Mouse (Mus musculus): Measurements from ENCODE around the gene S1pr4. TPM values are rescaled to one million over a fixed set of nuclear protein-coding genes. Genes with fewer than 3 reads are reported as not detected.

Gene S1pr4
- polyA plus RNA-seq, 1 experiment from 2014 or later = 0.34 TPM

DNA sequence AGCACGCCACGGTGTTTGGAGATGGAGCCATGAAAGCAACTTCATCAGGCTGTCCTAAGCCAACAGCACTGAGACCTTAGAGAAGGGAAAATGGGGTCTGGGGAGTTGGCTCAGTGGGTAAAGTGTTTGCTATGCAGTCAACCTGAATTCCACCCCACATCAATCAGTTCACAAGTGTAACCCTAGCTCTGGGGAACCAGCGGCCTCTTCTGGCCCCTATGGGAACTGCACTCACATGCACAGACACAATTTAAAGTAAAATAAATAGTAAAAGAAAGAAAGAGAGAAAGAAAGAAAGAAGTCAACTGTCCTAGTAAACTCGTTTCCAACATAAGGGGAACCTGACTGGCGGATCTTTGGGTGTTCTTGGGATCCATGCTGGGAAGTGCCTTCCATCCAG is 13.9 kb upstream of the S1pr4 start:
- no peak overlapping the region for H3K4me2 ChIP-seq (ENCODE audit: low read length)
- H3K27me3 ChIP-seq (ENCODE audit: control insufficient read depth, insufficient read depth, low read length) = no peaks in the 10 kb centered on the region
- ATAC-seq (ENCODE audit: low FRiP score, low TSS enrichment) = no peak
- H3K36me3 ChIP-seq (ENCODE audit: control insufficient read depth, insufficient read depth, low read length) = no peaks in the 10 kb centered on the region
- H3K4me3 ChIP-seq (replicated peaks; ENCODE audit: low read depth, low read length) = no peak overlapping the region
- no peaks in the 10 kb centered on the region for H3K9me3 ChIP-seq (ENCODE audit: control insufficient read depth, low read length)
- H3K4me1 ChIP-seq (ENCODE audit: control insufficient read depth, insufficient read depth, low read length) = no peaks in the 10 kb centered on the region
- no peak overlapping the region for H3K9ac ChIP-seq (replicated peaks; ENCODE audit: low read length)
- no peak overlapping the region for H3K27ac ChIP-seq (replicated peaks; ENCODE audit: low read depth, low read length)
- no peak for DNase-seq
- WGBS = 82% methylated on average over 5 of the region's 5 CpGs

GRCm38 (mm10) chr10:81510246-81510810 is 10.4 kb upstream of the S1pr4 start:
- Histone ChIP-seq H3K9ac (replicated peaks; ENCODE audit: low read length) (no peak overlapping the region), H3K27me3 (ENCODE audit: control insufficient read depth, insufficient read depth, low read length) (no peaks in the 10 kb centered on the region), H3K36me3 (ENCODE audit: control insufficient read depth, insufficient read depth, low read length) (no peaks in the 10 kb centered on the region), H3K27ac (replicated peaks; ENCODE audit: low read depth, low read length) (no peak overlapping the region), H3K4me3 (replicated peaks; ENCODE audit: low read depth, low read length) (no peak overlapping the region), H3K4me1 (ENCODE audit: control insufficient read depth, insufficient read depth, low read length) (no peaks in the 10 kb centered on the region), H3K4me2 (ENCODE audit: low read length) (no peak overlapping the region), H3K9me3 (ENCODE audit: control insufficient read depth, low read length) (no peaks in the 10 kb centered on the region)
- ATAC-seq (ENCODE audit: low FRiP score, low TSS enrichment) (no peak), DNase-seq (no peak)
- 80% methylated on average over 14 of the region's 14 CpGs for WGBS

GRCm38 (mm10) chr10:81507691-81508489 is 8.0 kb upstream of the S1pr4 start:
- no peaks in the 10 kb centered on the region for H3K9me3 ChIP-seq (ENCODE audit: control insufficient read depth, low read length)
- H3K36me3 ChIP-seq (ENCODE audit: control insufficient read depth, insufficient read depth, low read length) = no peaks in the 10 kb centered on the region
- no peak overlapping the region for H3K9ac ChIP-seq (replicated peaks; ENCODE audit: low read length)
- H3K4me1 ChIP-seq (ENCODE audit: control insufficient read depth, insufficient read depth, low read length) = no peaks in the 10 kb centered on the region
- no peak overlapping the region for H3K4me2 ChIP-seq (ENCODE audit: low read length)
- WGBS = 80% methylated on average over 13 of the region's 13 CpGs
- ATAC-seq (ENCODE audit: low FRiP score, low TSS enrichment) (no peak), DNase-seq (no peak)
- H3K4me3 ChIP-seq (replicated peaks; ENCODE audit: low read depth, low read length) = no peak overlapping the region
- no peak overlapping the region for H3K27ac ChIP-seq (replicated peaks; ENCODE audit: low read depth, low read length)
- no peaks in the 10 kb centered on the region for H3K27me3 ChIP-seq (ENCODE audit: control insufficient read depth, insufficient read depth, low read length)

- ATAC-seq (ENCODE audit: low FRiP score, low TSS enrichment) = no peak
- Histone ChIP-seq H3K27me3 (ENCODE audit: control insufficient read depth, insufficient read depth, low read length) (no peaks in the 10 kb centered on the region), H3K27ac (replicated peaks; ENCODE audit: low read depth, low read length) (no peak overlapping the region), H3K4me3 (replicated peaks; ENCODE audit: low read depth, low read length) (no peak overlapping the region), H3K9ac (replicated peaks; ENCODE audit: low read length) (no peak overlapping the region), H3K9me3 (ENCODE audit: control insufficient read depth, low read length) (no peaks in the 10 kb centered on the region), H3K4me1 (ENCODE audit: control insufficient read depth, insufficient read depth, low read length) (no peaks in the 10 kb centered on the region), H3K4me2 (ENCODE audit: low read length) (no peak overlapping the region), H3K36me3 (ENCODE audit: control insufficient read depth, insufficient read depth, low read length) (no peaks in the 10 kb centered on the region)
- no peak for DNase-seq
- WGBS = 42% methylated on average over 6 of the region's 6 CpGs
These were observed 7.2 kb upstream of the S1pr4 start for GRCm38 (mm10) chr10:81507095-81507494.

GRCm38 (mm10) chr10:81505016-81505664 is 5.2 kb upstream of the S1pr4 start:
- Histone ChIP-seq H3K27me3 (ENCODE audit: control insufficient read depth, insufficient read depth, low read length) (no peaks in the 10 kb centered on the region), H3K27ac (replicated peaks; ENCODE audit: low read depth, low read length) (no peak overlapping the region), H3K36me3 (ENCODE audit: control insufficient read depth, insufficient read depth, low read length) (no peaks in the 10 kb centered on the region), H3K9ac (replicated peaks; ENCODE audit: low read length) (no peak overlapping the region), H3K4me3 (replicated peaks; ENCODE audit: low read depth, low read length) (no peak overlapping the region), H3K4me2 (ENCODE audit: low read length) (no peak overlapping the region), H3K9me3 (ENCODE audit: control insufficient read depth, low read length) (no peaks in the 10 kb centered on the region), H3K4me1 (ENCODE audit: control insufficient read depth, insufficient read depth, low read length) (no peaks in the 10 kb centered on the region)
- no peak for DNase-seq
- 85% methylated on average over 15 of the region's 15 CpGs for WGBS
- ATAC-seq (ENCODE audit: low FRiP score, low TSS enrichment) = no peak

- Histone ChIP-seq H3K9ac (replicated peaks; ENCODE audit: low read length) (peak overlapping the region; percentile 47), H3K27ac (replicated peaks; ENCODE audit: low read depth, low read length) (no peak overlapping the region), H3K4me3 (replicated peaks; ENCODE audit: low read depth, low read length) (peak overlapping the region; percentile 31), H3K4me2 (ENCODE audit: low read length) (peak overlapping the region; percentile 61), H3K4me1 (ENCODE audit: control insufficient read depth, insufficient read depth, low read length) (no peaks in the 10 kb centered on the region; the same call in 1 of the 2 replicates), H3K36me3 (ENCODE audit: control insufficient read depth, insufficient read depth, low read length) (no peaks in the 10 kb centered on the region), H3K9me3 (ENCODE audit: control insufficient read depth, low read length) (no peaks in the 10 kb centered on the region), H3K27me3 (ENCODE audit: control insufficient read depth, insufficient read depth, low read length) (no peaks in the 10 kb centered on the region)
- 6% methylated on average over 36 of the region's 36 CpGs for WGBS
- DNase-seq = peak; percentile 90
- peak; percentile 44 for ATAC-seq (ENCODE audit: low FRiP score, low TSS enrichment)
These were observed 2.7 kb upstream of the S1pr4 start for GRCm38 (mm10) chr10:81502658-81503057.

- Histone ChIP-seq H3K4me1 (ENCODE audit: control insufficient read depth, insufficient read depth, low read length) (peaks cover 7% of the 10 kb centered on the region; the same call in 1 of the 2 replicates), H3K27ac (replicated peaks; ENCODE audit: low read depth, low read length) (no peak overlapping the region), H3K4me3 (replicated peaks; ENCODE audit: low read depth, low read length) (no peak overlapping the region), H3K27me3 (ENCODE audit: control insufficient read depth, insufficient read depth, low read length) (no peaks in the 10 kb centered on the region), H3K36me3 (ENCODE audit: control insufficient read depth, insufficient read depth, low read length) (no peaks in the 10 kb centered on the region), H3K9me3 (ENCODE audit: control insufficient read depth, low read length) (no peaks in the 10 kb centered on the region), H3K4me2 (ENCODE audit: low read length) (no peak overlapping the region), H3K9ac (replicated peaks; ENCODE audit: low read length) (no peak overlapping the region)
- DNase-seq = no peak
- no peak for ATAC-seq (ENCODE audit: low FRiP score, low TSS enrichment)
- WGBS = 90% methylated on average over 5 of the region's 5 CpGs
These were observed 1.9 kb upstream of the S1pr4 start for GRCm38 (mm10) chr10:81501863-81502262.

GRCm38 (mm10) chr10:81499250-81499901 is 556 bp downstream of the S1pr4 start:
- Histone ChIP-seq H3K9me3 (ENCODE audit: control insufficient read depth, low read length) (no peaks in the 10 kb centered on the region), H3K4me2 (ENCODE audit: low read length) (no peak overlapping the region), H3K36me3 (ENCODE audit: control insufficient read depth, insufficient read depth, low read length) (no peaks in the 10 kb centered on the region), H3K27ac (replicated peaks; ENCODE audit: low read depth, low read length) (no peak overlapping the region), H3K4me3 (replicated peaks; ENCODE audit: low read depth, low read length) (no peak overlapping the region), H3K4me1 (ENCODE audit: control insufficient read depth, insufficient read depth, low read length) (peaks cover 17% of the 10 kb centered on the region), H3K27me3 (ENCODE audit: control insufficient read depth, insufficient read depth, low read length) (no peaks in the 10 kb centered on the region), H3K9ac (replicated peaks; ENCODE audit: low read length) (no peak overlapping the region)
- ATAC-seq (ENCODE audit: low FRiP score, low TSS enrichment) = no peak
- DNase-seq = no peak
- WGBS = 76% methylated on average over 23 of the region's 23 CpGs
